Mouse (Mus musculus) left cerebral cortex, adult 18-20 months (tissue): ENCODE measurements around the gene Nckipsd. TPM values are rescaled to one million over a fixed set of nuclear protein-coding genes. Genes with fewer than 3 reads are reported as not detected.
A peak's percentile ranks its signal among the peaks of the same experiment; 100 is the strongest.

ENCODE experiments used
- DNase-seq, 2 experiments: peaks; one replicate each; pipeline ENCODE4 v3.0.0; 2021 to 2022; ENCODE audit warnings: low spot score in 2 of 2, mixed read lengths in 1 of 2
- total RNA-seq, 2 experiments: library from RNA; stranded (reverse); gene quantifications; 2 replicates each; pipeline ENCODE4 v1.2.3; 2021

Gene Nckipsd
- total RNA-seq, 2 experiments from 2014 or later: 65.4 to 68.7 TPM

GRCm38 (mm10) chr9:108798508-108799075 lies 9.6 kb upstream of the Nckipsd start:
- no peak for DNase-seq

DNA sequence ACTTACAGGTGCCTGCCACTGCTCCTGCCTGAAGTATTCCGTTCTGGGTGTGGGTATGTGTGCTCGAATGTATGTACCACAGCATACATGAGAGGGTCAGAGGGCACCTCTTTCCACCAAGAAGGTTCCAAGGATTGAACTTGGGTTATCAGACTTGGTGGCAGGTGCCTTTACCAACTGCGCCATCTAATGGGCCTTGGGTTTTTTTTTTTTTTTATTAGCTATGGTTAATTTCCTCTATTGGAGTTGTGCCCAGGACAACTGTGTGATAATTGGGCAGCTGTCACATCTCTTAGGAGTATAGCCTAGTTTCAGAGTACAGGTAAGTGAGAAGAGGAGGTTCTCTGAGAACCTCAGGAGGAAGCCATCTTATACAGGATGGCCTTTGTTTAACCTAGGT lies 8.6 kb upstream of the Nckipsd start:
- DNase-seq: no peak

GRCm38 (mm10) chr9:108805768-108806167 lies 2.4 kb upstream of the Nckipsd start:
- DNase-seq: no peak

GRCm38 (mm10) chr9:108806379-108806778 lies 1.8 kb upstream of the Nckipsd start:
- DNase-seq: no peak

DNA sequence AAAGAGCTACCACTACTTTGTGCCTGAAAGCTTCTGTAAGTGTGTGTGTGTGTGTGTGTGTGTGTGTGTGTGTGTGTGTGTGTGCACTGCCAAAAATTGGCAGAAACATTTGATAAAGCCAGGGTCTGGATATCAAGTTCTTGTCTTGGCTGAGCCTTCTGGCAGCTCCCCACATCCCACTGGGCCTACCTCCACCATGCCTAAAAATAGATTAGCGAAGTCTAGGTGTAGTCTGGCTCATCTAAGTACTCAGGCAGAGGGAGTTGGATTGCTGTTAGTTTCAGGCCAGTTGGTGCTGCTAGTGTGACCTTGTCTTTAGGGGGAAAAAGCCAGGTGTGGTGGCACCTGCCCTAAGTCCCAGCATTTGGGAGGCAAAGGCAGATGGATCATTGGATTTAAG lies 1.3 kb upstream of the Nckipsd start:
- no peak for DNase-seq

GRCm38 (mm10) chr9:108807674-108808073 lies 494 bp upstream of the Nckipsd start:
- no peak for DNase-seq

GRCm38 (mm10) chr9:108809188-108809587 lies 1.0 kb downstream of the Nckipsd start:
- DNase-seq: no peak

DNA sequence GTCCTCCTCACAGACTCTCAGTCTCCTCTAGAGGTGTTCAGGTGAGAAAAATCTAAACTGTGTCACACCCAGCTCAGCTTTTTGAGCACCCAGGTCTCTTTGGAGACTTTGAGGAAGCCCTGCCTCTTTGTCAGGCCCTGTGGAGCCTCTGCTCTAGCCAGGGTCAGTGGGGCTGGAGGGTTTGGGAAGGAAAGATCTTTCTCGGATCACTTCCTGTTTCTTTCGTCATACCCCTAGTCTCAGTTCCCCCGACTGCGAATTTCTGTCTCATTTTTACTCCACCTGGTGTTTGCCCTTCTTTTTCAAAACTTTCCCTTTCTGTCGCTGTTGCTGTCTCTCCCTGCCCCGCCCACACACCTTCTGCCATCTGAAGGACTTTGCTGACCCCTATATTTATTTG lies 1.6 kb downstream of the Nckipsd start:
- DNase-seq: no peak

DNA sequence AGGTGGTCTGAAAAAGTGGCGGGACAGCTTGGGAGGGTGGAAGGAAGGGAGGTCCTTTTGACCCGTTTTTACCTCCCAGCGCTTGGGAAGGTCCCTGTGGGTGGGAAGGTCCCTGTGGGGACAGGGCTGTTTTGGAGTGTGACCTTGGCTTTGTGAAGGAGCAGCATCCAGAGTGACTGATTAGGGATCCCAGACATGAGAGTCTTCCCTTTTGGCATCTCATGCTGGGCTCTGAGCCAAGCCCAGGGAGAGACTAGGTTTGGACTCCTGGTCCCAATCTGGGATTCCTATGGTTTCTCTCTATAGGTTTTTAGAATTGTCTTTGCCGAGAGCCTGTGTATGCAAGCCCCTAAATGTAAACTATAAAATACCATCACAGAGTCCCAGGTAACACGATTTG lies 2.3 kb downstream of the Nckipsd start:
- no peak for DNase-seq

- peak in 1 of 2 experiments; percentile 44 for DNase-seq
These were observed 7.4 kb downstream of the Nckipsd start for GRCm38 (mm10) chr9:108815557-108815956.

GRCm38 (mm10) chr9:108819495-108819894 lies 11.3 kb downstream of the Nckipsd start:
- DNase-seq: peak; percentile 49 to 68

DNA sequence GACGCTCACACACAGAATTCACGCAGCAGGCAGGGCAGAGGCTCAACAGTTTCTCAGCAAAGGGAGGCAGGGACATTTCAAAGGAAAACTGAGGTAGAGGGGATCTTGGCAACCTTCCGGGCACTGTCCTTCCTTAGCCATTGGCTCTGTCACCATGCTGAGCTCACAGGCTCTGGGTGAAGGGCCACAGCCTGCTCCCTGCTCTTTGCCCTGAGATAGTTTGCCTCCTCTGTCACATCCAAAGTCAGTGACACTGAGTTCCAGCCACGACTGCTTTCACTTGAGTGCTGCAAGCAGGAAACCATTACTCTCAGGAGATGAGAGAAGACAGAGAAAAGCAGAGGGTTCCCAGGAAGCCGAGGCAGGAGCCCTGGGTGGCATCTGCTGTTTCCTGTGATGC lies 11.9 kb downstream of the Nckipsd start:
- DNase-seq: no peak

DNA sequence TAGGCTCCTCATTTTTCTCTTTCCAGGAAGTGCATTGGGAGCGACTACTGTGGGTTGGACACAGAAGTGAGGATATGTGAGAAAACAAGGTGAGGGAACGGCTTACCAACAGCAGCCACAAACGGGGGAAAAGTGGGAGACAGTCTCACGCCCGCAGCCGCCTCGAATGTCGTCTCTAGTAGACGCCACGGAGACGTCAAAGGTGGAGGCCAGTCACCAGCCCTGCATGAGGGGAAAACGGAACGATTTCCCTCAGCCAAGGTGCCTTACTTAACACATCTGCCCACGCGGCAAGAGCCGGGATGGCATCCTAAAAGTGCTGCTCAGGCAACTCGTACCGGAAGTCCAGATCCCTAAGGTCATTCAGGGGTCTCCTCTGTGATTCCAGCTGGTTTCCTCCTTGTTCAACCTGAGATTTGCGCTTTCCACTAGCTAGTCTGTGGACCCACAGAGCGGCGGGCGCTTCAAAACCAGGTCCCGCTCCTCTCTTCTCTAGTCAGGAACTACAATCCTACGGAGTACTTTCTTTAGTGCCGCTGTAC lies 16.0 kb downstream of the Nckipsd start:
- peak in 1 of 2 experiments; percentile 29 for DNase-seq

DNA sequence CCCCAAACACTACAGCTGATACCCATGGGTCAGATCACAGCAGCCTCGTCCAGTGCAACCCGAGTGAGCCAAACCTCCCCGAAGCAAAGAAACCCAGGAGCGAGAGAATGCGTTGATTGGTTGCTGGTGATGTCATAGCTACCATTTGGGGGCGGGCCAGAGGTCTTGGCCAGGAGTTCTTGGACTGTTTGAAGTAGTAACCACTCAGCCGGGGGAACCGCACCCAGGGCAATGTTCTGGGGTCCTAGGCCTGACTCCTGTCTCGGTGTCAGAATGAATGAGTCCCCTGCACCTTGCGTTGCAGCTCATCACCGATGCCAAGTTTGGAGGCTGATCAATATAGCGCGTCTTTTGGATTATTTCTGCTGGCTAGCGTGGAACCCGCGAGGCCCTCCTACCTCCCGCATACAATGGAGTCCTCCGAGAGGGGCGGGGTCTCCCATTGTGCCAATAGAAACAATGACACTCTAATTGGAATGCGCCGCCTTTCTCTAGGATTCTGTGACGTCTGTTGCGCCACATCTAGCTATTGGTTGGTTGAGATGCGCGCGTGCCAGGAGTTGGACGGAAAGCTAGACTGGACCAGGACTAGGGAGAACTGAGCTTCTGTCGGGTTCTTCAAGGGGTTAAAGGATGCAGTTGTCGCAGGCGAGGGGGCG lies 16.7 kb downstream of the Nckipsd start:
- peak; percentile 82 to 86 for DNase-seq

GRCm38 (mm10) chr9:108825820-108826699 lies 17.9 kb downstream of the Nckipsd start, which contains the start of gene Celsr3:
Gene Celsr3 (plus strand): TSS chr9:108826320.
- DNase-seq: peak; percentile 89 to 94

DNA sequence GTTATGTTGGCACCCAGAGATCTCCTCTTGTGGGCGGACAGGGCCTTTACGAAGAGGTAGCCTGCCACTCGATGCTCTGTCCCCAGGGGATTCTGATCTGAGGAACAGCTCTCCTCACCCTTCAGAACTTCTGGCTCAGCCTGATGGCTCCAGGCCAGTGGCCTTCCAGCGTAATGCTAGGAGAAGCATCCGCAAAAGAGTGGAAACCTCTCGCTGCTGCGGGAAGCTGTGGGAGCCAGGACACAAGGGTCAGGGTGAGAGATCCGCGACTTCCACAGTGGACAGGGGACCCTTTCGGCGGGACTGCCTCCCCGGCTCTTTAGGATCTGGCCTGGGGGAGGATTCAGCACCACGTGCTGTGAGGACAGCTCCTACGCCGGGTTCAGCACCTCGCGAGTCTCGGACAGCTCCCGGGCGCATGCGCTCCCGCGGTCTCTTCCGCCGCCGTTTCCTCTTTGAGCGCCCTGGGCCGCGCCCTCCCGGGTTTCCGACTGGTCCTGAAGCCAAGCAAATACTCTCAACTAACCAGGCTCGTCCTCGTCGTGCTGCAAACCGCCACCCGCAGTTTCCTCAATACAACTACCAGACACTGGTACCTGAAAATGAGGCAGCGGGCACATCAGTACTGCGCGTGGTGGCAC lies 18.7 kb downstream of the Nckipsd start:
- DNase-seq: peak; percentile 63 to 73

GRCm38 (mm10) chr9:108827454-108827853 lies 19.3 kb downstream of the Nckipsd start:
- no peak for DNase-seq

GRCm38 (mm10) chr9:108827906-108828305 lies 19.7 kb downstream of the Nckipsd start:
- DNase-seq: no peak

- DNase-seq: no peak
These were observed 23.5 kb downstream of the Nckipsd start for GRCm38 (mm10) chr9:108831637-108832036.

- DNase-seq: peak; percentile 68 to 81
These were observed 24.4 kb downstream of the Nckipsd start for GRCm38 (mm10) chr9:108832390-108833108.
